Mouse (Mus musculus) CH12.LX (cell line): ENCODE measurements at regions not wholly inside any gene's neighbourhood (a gene's known extent, or its start where the extent isn't known, plus 50 kb on each side); places are given as distances from the start of the nearest gene placed in this dataset.

Experiments
- CHD1 ChIP-seq: IDR thresholded peaks from 2 replicates; pipeline ENCODE4 v1.6.1; 2012; ENCODE audit warnings: low read depth, low read length, improper control_type of control experiment, inconsistent platforms
- CTCF ChIP-seq, 2 experiments: IDR thresholded peaks in 1 of 2; conservative IDR thresholded peaks in 1 of 2; 2 replicates each; pipeline ENCODE4 v1.5.1; 2011 to 2012; ENCODE audit warnings: low read depth in 2 of 2, low read length in 2 of 2, improper control_type of control experiment in 1 of 2, inconsistent platforms in 1 of 2, mild to moderate bottlenecking in 1 of 2, moderate library complexity in 1 of 2
- EP300 ChIP-seq: IDR thresholded peaks from 2 replicates; pipeline ENCODE4 v1.6.1; 2011; ENCODE audit warnings: low read length, improper control_type of control experiment
- JUND ChIP-seq: conservative IDR thresholded peaks from 2 replicates; pipeline ENCODE4 v1.6.1; 2011; ENCODE audit warnings: low read depth, low read length, improper control_type of control experiment
- MXI1 ChIP-seq: IDR thresholded peaks from 2 replicates; pipeline ENCODE4 v1.6.1; 2011; ENCODE audit warnings: mild to moderate bottlenecking, low read depth, low read length, improper control_type of control experiment
- NELFE ChIP-seq: IDR thresholded peaks from 2 replicates; pipeline ENCODE4 v1.6.1; 2011; ENCODE audit warnings: low read depth, low read length, improper control_type of control experiment
- POLR2AphosphoS2 ChIP-seq: IDR thresholded peaks from 2 replicates; pipeline ENCODE4 v1.6.1; 2011; ENCODE audit warnings: low read depth, low read length, improper control_type of control experiment
- SIN3A ChIP-seq: IDR thresholded peaks from 2 replicates; pipeline ENCODE4 v1.6.1; 2012; ENCODE audit warnings: low read length, improper control_type of control experiment, inconsistent platforms
- USF2 ChIP-seq: conservative IDR thresholded peaks from 2 replicates; pipeline ENCODE4 v1.6.1; 2011; ENCODE audit warnings: low read depth, low read length, improper control_type of control experiment
- ZC3H11A ChIP-seq: IDR thresholded peaks from 2 replicates; pipeline ENCODE4 v1.6.1; 2012; ENCODE audit warnings: low read depth, mild to moderate bottlenecking, inconsistent platforms, low read length, improper control_type of control experiment
- ZNF384 ChIP-seq: IDR thresholded peaks from 2 replicates; pipeline ENCODE4 v1.6.1; 2012; ENCODE audit warnings: low read depth, low read length, improper control_type of control experiment, inconsistent platforms

- TF ChIP-seq ZC3H11A = no peak
- TF ChIP-seq POLR2AphosphoS2 = no peak
- TF ChIP-seq CTCF (conservative IDR thresholded peaks at IDR 0.05 in 1 of 2, IDR thresholded peaks at IDR 0.05 in 1 of 2; ENCODE audit: low read depth in 2 of 2, low read length in 2 of 2) = no peak
- TF ChIP-seq EP300 = no peak
- no peak for TF ChIP-seq JUND
- TF ChIP-seq ZNF384 = no peak
- TF ChIP-seq NELFE = no peak
- no peak for TF ChIP-seq CHD1
- TF ChIP-seq SIN3A = no peak
- no peak for TF ChIP-seq MXI1
- TF ChIP-seq USF2 = no peak
These were observed 432.3 kb downstream of the Meis1 start for GRCm38 (mm10) chr11:18586468-18586867.
